In the genomic region with DNA sequence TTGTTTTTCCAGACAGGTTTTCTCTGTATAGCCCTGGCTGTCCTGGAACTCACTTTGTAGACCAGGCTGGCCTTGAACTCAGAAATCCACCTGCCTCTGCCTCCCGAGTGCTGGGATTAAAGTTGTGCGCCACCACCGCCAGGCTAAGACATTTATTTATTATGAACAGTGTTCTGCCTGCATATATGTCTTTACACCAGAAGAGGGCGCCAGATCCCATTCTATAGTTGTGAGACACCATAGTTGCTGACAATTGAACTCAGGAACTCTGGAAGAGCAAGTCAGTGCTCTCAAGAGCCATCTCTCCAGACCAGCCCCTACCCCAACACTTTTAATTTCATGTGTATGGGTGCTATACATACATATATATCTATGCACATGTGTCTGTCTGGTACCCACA, we compare ENCODE assay signal across 8 mouse cellular contexts. TPM values are rescaled to one million over a fixed set of nuclear protein-coding genes. Genes with fewer than 3 reads are reported as not detected.
A peak's percentile ranks its signal among the peaks of the same experiment; 100 is the strongest.
DNase-seq lines count a peak whose midpoint lies in the region; ATAC-seq and TF ChIP-seq lines count a peak whose summit lies in the region.
"Not testable (repeated sequence)": the region's sequence is repeated elsewhere in the genome, so short reads cannot be mapped to it uniquely, and the experiment has no call there.

No protein-coding gene starts in this region.

- DNase-seq in CD8-positive naive resting alpha-beta T cell, adult 2 months (ENCODE audit: low read depth in 2 of 2, low spot score in 2 of 2), result peak; percentile 3 to 50
- DNase-seq in ZHBTc4 (ENCODE audit: low read depth, low spot score), result peak; percentile 72
- peak; percentile 11 for DNase-seq in heart, adult 8-10 months (ENCODE audit: low spot score)
- peak; percentile 13 for DNase-seq in kidney, postnatal 10 days
- peak; percentile 65 for DNase-seq in lung, embryonic 14.5 days
- peak; percentile 18 for DNase-seq in neural tube, embryonic 10.5 days (ENCODE audit: extremely low spot score, low spot score)
- DNase-seq in thymus, postnatal 36 days, result peak; percentile 4 to 31

- H3K9me3 ChIP-seq in lung, embryonic 14.5 days (ENCODE audit: low read depth, low read length), result not testable (repeated sequence)

- 58% methylated on average over 4 of the region's 4 CpGs for WGBS in lung, embryonic 14.5 days

- H3K4me3 ChIP-seq in lung, embryonic 14.5 days (ENCODE audit: low read depth, low read length), result not testable (repeated sequence)

- peaks cover 75% of the 10 kb centered on the region for H3K36me3 ChIP-seq in lung, embryonic 14.5 days (ENCODE audit: insufficient read depth)

- H3K9ac ChIP-seq in lung, embryonic 14.5 days, result not testable (repeated sequence)

- ATAC-seq in common myeloid progenitor, adult 5-6 weeks (replicated peaks; ENCODE audit: low read depth, poor library complexity, severe bottlenecking), result peak; percentile 81; the same call in 1 of the 2 replicates
- ATAC-seq in lung, embryonic 14.5 days (ENCODE audit: insufficient read depth), result not testable (repeated sequence)

- H3K4me2 ChIP-seq in lung, embryonic 14.5 days, result not testable (repeated sequence)

- H3K4me1 ChIP-seq in lung, embryonic 14.5 days (ENCODE audit: insufficient read depth), result not testable (repeated sequence)

- TF ChIP-seq CTCF in lung, embryonic 14.5 days (IDR thresholded peaks at IDR 0.05; ENCODE audit: low read depth), result peak; percentile 50

- not testable (repeated sequence) for H3K27ac ChIP-seq in lung, embryonic 14.5 days (ENCODE audit: low read depth)

- H3K27me3 ChIP-seq in lung, embryonic 14.5 days (ENCODE audit: insufficient read depth, low read length), result not testable (repeated sequence)

RNA-seq across cellular contexts. Expression of gene Eif2s3x, which starts 18.8 kb away (rescaled TPM):
- total RNA-seq in common myeloid progenitor, adult 5-6 weeks (2017), result 195 and 212 TPM in 2 replicates
- total RNA-seq in heart, adult 8-10 months (2022), result 100 to 1,000 TPM in 3 of 4 experiments, 10 to 100 TPM in 1; 95.2 to 166 (median 124) TPM
- 73.0 and 116 TPM in 2 replicates for polyA plus RNA-seq in lung, embryonic 14.5 days (2014; fragmentation: Nextera tagmentation; extraction: Ambion mirVana)

RNA-seq across cellular contexts. Expression of gene Klhl15, which starts 40.5 kb away (rescaled TPM):
- total RNA-seq in common myeloid progenitor, adult 5-6 weeks (2017), result 10.9 and 13.8 TPM in 2 replicates
- total RNA-seq in heart, adult 8-10 months (2022), result 1 to 10 TPM; 5.7 to 7.5 (median 6.7) TPM
- polyA plus RNA-seq in lung, embryonic 14.5 days (2014; fragmentation: Nextera tagmentation; extraction: Ambion mirVana), result 9.1 and 10.4 TPM in 2 replicates

Comparison
In these comparisons a context has a peak if more than half of its experiments do, and no peak if none do; other contexts are left out.
1. DNase-seq: peak in every context shown above with its lines; median percentile 72 in ZHBTc4; 65 in lung, embryonic 14.5 days; 26 in CD8-positive naive resting alpha-beta T cell, adult 2 months; 18 in neural tube, embryonic 10.5 days; 18 in thymus, postnatal 36 days; 13 in kidney, postnatal 10 days; 11 in heart, adult 8-10 months.